8 mouse cellular contexts compared by ENCODE assay signal in the genomic region with DNA sequence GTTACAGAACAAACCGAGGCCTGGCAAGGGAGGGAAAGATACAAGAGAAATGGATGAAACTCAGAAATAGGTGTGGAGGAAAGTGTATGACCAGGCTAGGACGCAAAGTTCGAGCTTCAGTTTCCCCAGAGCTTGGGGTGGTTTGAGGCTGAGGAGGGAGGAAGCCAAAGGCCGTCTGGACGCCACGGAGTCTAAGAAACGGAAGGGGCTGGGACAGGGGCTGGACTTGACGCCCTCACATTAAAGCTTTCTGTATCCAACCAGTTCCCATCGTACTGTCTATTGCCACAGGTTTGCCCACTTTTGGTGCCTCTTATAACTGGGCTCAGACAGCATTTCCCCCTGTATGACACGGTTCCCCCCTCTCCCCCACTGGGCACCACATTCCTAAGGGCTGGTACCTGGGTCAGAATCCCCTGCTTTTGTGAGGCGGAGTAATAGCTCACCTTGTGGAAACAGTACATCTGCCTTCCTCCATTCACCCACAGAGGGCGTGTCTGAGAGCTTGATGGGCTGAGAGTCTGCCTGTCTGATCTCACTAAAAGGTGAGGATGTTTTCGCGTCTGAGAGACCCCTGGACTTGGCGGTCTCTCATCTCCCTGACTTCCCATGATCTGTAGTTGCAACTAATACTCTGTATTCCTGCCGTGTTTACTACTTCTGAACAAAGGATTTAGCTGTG.
DNase-seq lines count a peak whose midpoint lies in the region; ATAC-seq and TF ChIP-seq lines count a peak whose summit lies in the region.

No protein-coding gene starts in this region.

- no peak overlapping the region for H3K4me3 ChIP-seq in heart, embryonic 10.5 days
- H3K4me3 ChIP-seq in neural tube, embryonic 12.5 days = no peak overlapping the region
- no peak overlapping the region for H3K4me3 ChIP-seq in hindbrain, postnatal 0 days (ENCODE audit: low read length)

- no peaks in the 10 kb centered on the region for H3K27me3 ChIP-seq in heart, embryonic 10.5 days (ENCODE audit: insufficient read depth, poor library complexity, severe bottlenecking)
- H3K27me3 ChIP-seq in neural tube, embryonic 12.5 days (replicated peaks) = 0 out of 2 replicates have a peak, but pooled peaks cover 4% of the 10 kb centered on the region
- no peaks in the 10 kb centered on the region for H3K27me3 ChIP-seq in hindbrain, postnatal 0 days (ENCODE audit: insufficient read depth, low read length)

- no peak overlapping the region for H3K9ac ChIP-seq in neural tube, embryonic 12.5 days
- no peak overlapping the region for H3K9ac ChIP-seq in hindbrain, postnatal 0 days (replicated peaks; ENCODE audit: low read length)

- 10% methylated on average over 16 of the region's 16 CpGs for WGBS in heart, embryonic 10.5 days
- WGBS in neural tube, embryonic 12.5 days = 19% methylated on average over 16 of the region's 16 CpGs
- WGBS in hindbrain, postnatal 0 days = 24% methylated on average over 16 of the region's 16 CpGs

- TF ChIP-seq CTCF in hindbrain, postnatal 0 days (IDR thresholded peaks at IDR 0.05; ENCODE audit: low read depth) = peak; percentile 51

- ATAC-seq in neural tube, embryonic 12.5 days (ENCODE audit: low FRiP score, low read depth) = no peak
- no peak for ATAC-seq in hindbrain, postnatal 0 days

- H3K4me2 ChIP-seq in neural tube, embryonic 12.5 days (replicated peaks) = peak overlapping the region; percentile 7; the same call in 1 of the 2 replicates
- no peak overlapping the region for H3K4me2 ChIP-seq in hindbrain, postnatal 0 days (ENCODE audit: low read depth, low read length)

- H3K4me1 ChIP-seq in heart, embryonic 10.5 days = peaks cover 46% of the 10 kb centered on the region
- peaks cover 9% of the 10 kb centered on the region for H3K4me1 ChIP-seq in neural tube, embryonic 12.5 days
- H3K4me1 ChIP-seq in hindbrain, postnatal 0 days (ENCODE audit: insufficient read depth, low read length) = no peaks in the 10 kb centered on the region

- DNase-seq in heart, embryonic 10.5 days (ENCODE audit: low spot score) = no peak
- DNase-seq in heart, postnatal 4 days = no peak
- DNase-seq in neural tube, embryonic 10.5 days (ENCODE audit: extremely low spot score, low spot score) = no peak
- DNase-seq in hindbrain, postnatal 0 days (ENCODE audit: low spot score) = peak; percentile 35
- DNase-seq in yolk sac, embryonic 10.5 days (ENCODE audit: low spot score) = peak; percentile 58
- no peak for DNase-seq in frontal cortex, postnatal 14 days (ENCODE audit: low spot score in 2 of 2)
- DNase-seq in frontal cortex, adult 2 months (ENCODE audit: extremely low spot score in 1 of 2, low spot score in 1 of 2) = no peak

- H3K9me3 ChIP-seq in heart, embryonic 10.5 days = no peaks in the 10 kb centered on the region
- no peaks in the 10 kb centered on the region for H3K9me3 ChIP-seq in neural tube, embryonic 12.5 days
- no peaks in the 10 kb centered on the region for H3K9me3 ChIP-seq in hindbrain, postnatal 0 days (ENCODE audit: low read length)

- peak overlapping the region; percentile 81 for H3K27ac ChIP-seq in heart, embryonic 10.5 days
- H3K27ac ChIP-seq in neural tube, embryonic 12.5 days = no peak overlapping the region
- no peak overlapping the region for H3K27ac ChIP-seq in hindbrain, postnatal 0 days

- no peaks in the 10 kb centered on the region for H3K36me3 ChIP-seq in heart, embryonic 10.5 days
- H3K36me3 ChIP-seq in neural tube, embryonic 12.5 days = no peaks in the 10 kb centered on the region
- no peaks in the 10 kb centered on the region for H3K36me3 ChIP-seq in hindbrain, postnatal 0 days (ENCODE audit: insufficient read depth, low read length)

Comparison
In these comparisons a context has a peak if more than half of its experiments do, and no peak if none do; other contexts are left out.
1. DNase-seq: peak in hindbrain, postnatal 0 days (single experiment) and yolk sac, embryonic 10.5 days (single experiment); none in heart, embryonic 10.5 days (single experiment), heart, postnatal 4 days (single experiment), neural tube, embryonic 10.5 days (single experiment), frontal cortex, postnatal 14 days (0 of 2) and frontal cortex, adult 2 months (0 of 2).